Mouse (Mus musculus): ENCODE results near the gene Chpf. TPM values are rescaled to one million over a fixed set of nuclear protein-coding genes. Genes with fewer than 3 reads are reported as not detected.

Gene Chpf
- polyA plus RNA-seq, 1 experiment from 2014 or later: 38.4 TPM

GRCm38 (mm10) chr1:75503651-75503980, 24.5 kb upstream of the Chpf start:
- Histone ChIP-seq H3K4me3 (ENCODE audit: low read depth, low read length) (no peak overlapping the region), H3K36me3 (ENCODE audit: control insufficient read depth, insufficient read depth, low read length) (peaks cover 45% of the 10 kb centered on the region), H3K4me1 (ENCODE audit: control insufficient read depth, insufficient read depth, low read length) (peaks cover 17% of the 10 kb centered on the region), H3K9ac (replicated peaks; ENCODE audit: low read depth, low read length) (no peak overlapping the region), H3K27me3 (ENCODE audit: control insufficient read depth, insufficient read depth, low read length) (no peaks in the 10 kb centered on the region), H3K9me3 (ENCODE audit: control insufficient read depth, low read depth, low read length) (no peaks in the 10 kb centered on the region), H3K4me2 (replicated peaks; ENCODE audit: low read depth, low read length) (peak overlapping the region; percentile 97; the same call in 1 of the 2 replicates), H3K27ac (ENCODE audit: low read length) (no peak overlapping the region)
- WGBS: 63% methylated on average over 23 of the region's 23 CpGs
- no peak for ATAC-seq (ENCODE audit: insufficient number of reproducible peaks, insufficient read depth, low FRiP score, low read depth)

- peaks cover 17% of the 10 kb centered on the region for H3K4me1 ChIP-seq (ENCODE audit: control insufficient read depth, insufficient read depth, low read length)
- 88% methylated on average over 25 of the region's 25 CpGs for WGBS
- no peaks in the 10 kb centered on the region for H3K27me3 ChIP-seq (ENCODE audit: control insufficient read depth, insufficient read depth, low read length)
- no peak overlapping the region for H3K4me3 ChIP-seq (ENCODE audit: low read depth, low read length)
- no peak overlapping the region for H3K27ac ChIP-seq (ENCODE audit: low read length)
- ATAC-seq (ENCODE audit: insufficient number of reproducible peaks, insufficient read depth, low FRiP score, low read depth): no peak
- H3K9me3 ChIP-seq (ENCODE audit: control insufficient read depth, low read depth, low read length): no peaks in the 10 kb centered on the region
- no peak overlapping the region for H3K9ac ChIP-seq (replicated peaks; ENCODE audit: low read depth, low read length)
- H3K36me3 ChIP-seq (ENCODE audit: control insufficient read depth, insufficient read depth, low read length): peaks cover 51% of the 10 kb centered on the region
- H3K4me2 ChIP-seq (replicated peaks; ENCODE audit: low read depth, low read length): no peak overlapping the region
Observed at GRCm38 (mm10) chr1:75502945-75503650, 24.0 kb upstream of the Chpf start.

GRCm38 (mm10) chr1:75501905-75502304, 22.8 kb upstream of the Chpf start:
- no peak overlapping the region for H3K4me3 ChIP-seq (ENCODE audit: low read depth, low read length)
- H3K4me1 ChIP-seq (ENCODE audit: control insufficient read depth, insufficient read depth, low read length): peaks cover 14% of the 10 kb centered on the region
- no peak overlapping the region for H3K4me2 ChIP-seq (replicated peaks; ENCODE audit: low read depth, low read length)
- H3K36me3 ChIP-seq (ENCODE audit: control insufficient read depth, insufficient read depth, low read length): peaks cover 61% of the 10 kb centered on the region
- no peak overlapping the region for H3K9ac ChIP-seq (replicated peaks; ENCODE audit: low read depth, low read length)
- no peaks in the 10 kb centered on the region for H3K9me3 ChIP-seq (ENCODE audit: control insufficient read depth, low read depth, low read length)
- no peaks in the 10 kb centered on the region for H3K27me3 ChIP-seq (ENCODE audit: control insufficient read depth, insufficient read depth, low read length)
- ATAC-seq (ENCODE audit: insufficient number of reproducible peaks, insufficient read depth, low FRiP score, low read depth): no peak
- H3K27ac ChIP-seq (ENCODE audit: low read length): no peak overlapping the region
- 97% methylated on average over 9 of the region's 9 CpGs for WGBS

GRCm38 (mm10) chr1:75499441-75499840, 20.3 kb upstream of the Chpf start:
- no peaks in the 10 kb centered on the region for H3K27me3 ChIP-seq (ENCODE audit: control insufficient read depth, insufficient read depth, low read length)
- H3K36me3 ChIP-seq (ENCODE audit: control insufficient read depth, insufficient read depth, low read length): peaks cover 73% of the 10 kb centered on the region
- H3K4me1 ChIP-seq (ENCODE audit: control insufficient read depth, insufficient read depth, low read length): peaks cover 6% of the 10 kb centered on the region
- no peaks in the 10 kb centered on the region for H3K9me3 ChIP-seq (ENCODE audit: control insufficient read depth, low read depth, low read length)
- no peak overlapping the region for H3K9ac ChIP-seq (replicated peaks; ENCODE audit: low read depth, low read length)
- H3K27ac ChIP-seq (ENCODE audit: low read length): no peak overlapping the region
- WGBS: 73% methylated on average over 7 of the region's 7 CpGs
- no peak overlapping the region for H3K4me2 ChIP-seq (replicated peaks; ENCODE audit: low read depth, low read length)
- no peak for ATAC-seq (ENCODE audit: insufficient number of reproducible peaks, insufficient read depth, low FRiP score, low read depth)
- H3K4me3 ChIP-seq (ENCODE audit: low read depth, low read length): no peak overlapping the region

GRCm38 (mm10) chr1:75498897-75499296, 19.8 kb upstream of the Chpf start:
- Histone ChIP-seq H3K9ac (replicated peaks; ENCODE audit: low read depth, low read length) (no peak overlapping the region), H3K4me2 (replicated peaks; ENCODE audit: low read depth, low read length) (no peak overlapping the region), H3K4me3 (ENCODE audit: low read depth, low read length) (no peak overlapping the region), H3K4me1 (ENCODE audit: control insufficient read depth, insufficient read depth, low read length) (peaks cover 1% of the 10 kb centered on the region; the same call in 1 of the 2 replicates), H3K9me3 (ENCODE audit: control insufficient read depth, low read depth, low read length) (no peaks in the 10 kb centered on the region), H3K36me3 (ENCODE audit: control insufficient read depth, insufficient read depth, low read length) (peaks cover 73% of the 10 kb centered on the region), H3K27ac (ENCODE audit: low read length) (no peak overlapping the region), H3K27me3 (ENCODE audit: control insufficient read depth, insufficient read depth, low read length) (no peaks in the 10 kb centered on the region)
- WGBS: 87% methylated on average over 4 of the region's 4 CpGs
- no peak for ATAC-seq (ENCODE audit: insufficient number of reproducible peaks, insufficient read depth, low FRiP score, low read depth)

- H3K36me3 ChIP-seq (ENCODE audit: control insufficient read depth, insufficient read depth, low read length): peaks cover 64% of the 10 kb centered on the region
- peak; percentile 44; the same call in 1 of the 2 replicates for ATAC-seq (ENCODE audit: insufficient number of reproducible peaks, insufficient read depth, low FRiP score, low read depth)
- no peak overlapping the region for H3K4me2 ChIP-seq (replicated peaks; ENCODE audit: low read depth, low read length)
- 47% methylated on average over 12 of the region's 12 CpGs for WGBS
- H3K9ac ChIP-seq (replicated peaks; ENCODE audit: low read depth, low read length): no peak overlapping the region
- H3K4me3 ChIP-seq (ENCODE audit: low read depth, low read length): no peak overlapping the region
- no peaks in the 10 kb centered on the region for H3K27me3 ChIP-seq (ENCODE audit: control insufficient read depth, insufficient read depth, low read length)
- no peaks in the 10 kb centered on the region for H3K4me1 ChIP-seq (ENCODE audit: control insufficient read depth, insufficient read depth, low read length)
- H3K9me3 ChIP-seq (ENCODE audit: control insufficient read depth, low read depth, low read length): no peaks in the 10 kb centered on the region
- H3K27ac ChIP-seq (ENCODE audit: low read length): no peak overlapping the region
Observed at GRCm38 (mm10) chr1:75494878-75495548, 15.9 kb upstream of the Chpf start.

GRCm38 (mm10) chr1:75492579-75493170, 13.6 kb upstream of the Chpf start:
- Histone ChIP-seq H3K27me3 (ENCODE audit: control insufficient read depth, insufficient read depth, low read length) (no peaks in the 10 kb centered on the region; the same call in 1 of the 2 replicates), H3K4me1 (ENCODE audit: control insufficient read depth, insufficient read depth, low read length) (peaks cover 4% of the 10 kb centered on the region; the same call in 1 of the 2 replicates), H3K36me3 (ENCODE audit: control insufficient read depth, insufficient read depth, low read length) (peaks cover 46% of the 10 kb centered on the region), H3K4me3 (ENCODE audit: low read depth, low read length) (no peak overlapping the region), H3K4me2 (replicated peaks; ENCODE audit: low read depth, low read length) (no peak overlapping the region), H3K27ac (ENCODE audit: low read length) (no peak overlapping the region), H3K9me3 (ENCODE audit: control insufficient read depth, low read depth, low read length) (no peaks in the 10 kb centered on the region), H3K9ac (replicated peaks; ENCODE audit: low read depth, low read length) (no peak overlapping the region)
- no peak for ATAC-seq (ENCODE audit: insufficient number of reproducible peaks, insufficient read depth, low FRiP score, low read depth)
- WGBS: 57% methylated on average over 24 of the region's 24 CpGs

GRCm38 (mm10) chr1:75490785-75491551, 11.9 kb upstream of the Chpf start:
- WGBS: 86% methylated on average over 34 of the region's 34 CpGs
- ATAC-seq (ENCODE audit: insufficient number of reproducible peaks, insufficient read depth, low FRiP score, low read depth): no peak
- Histone ChIP-seq H3K27me3 (ENCODE audit: control insufficient read depth, insufficient read depth, low read length) (peaks cover 5% of the 10 kb centered on the region; the same call in 1 of the 2 replicates), H3K9me3 (ENCODE audit: control insufficient read depth, low read depth, low read length) (no peaks in the 10 kb centered on the region), H3K9ac (replicated peaks; ENCODE audit: low read depth, low read length) (no peak overlapping the region), H3K4me1 (ENCODE audit: control insufficient read depth, insufficient read depth, low read length) (peaks cover 4% of the 10 kb centered on the region; the same call in 1 of the 2 replicates), H3K4me3 (ENCODE audit: low read depth, low read length) (no peak overlapping the region), H3K27ac (ENCODE audit: low read length) (no peak overlapping the region), H3K36me3 (ENCODE audit: control insufficient read depth, insufficient read depth, low read length) (peaks cover 30% of the 10 kb centered on the region), H3K4me2 (replicated peaks; ENCODE audit: low read depth, low read length) (no peak overlapping the region)

All from stomach, embryonic 14.5 days (tissue).